Mouse (Mus musculus) lung, postnatal 0 days (tissue): ENCODE data around the gene Stard3nl. TPM values are rescaled to one million over a fixed set of nuclear protein-coding genes. Genes with fewer than 3 reads are reported as not detected.
A peak's percentile ranks its signal among the peaks of the same experiment; 100 is the strongest.

Experiments used
- ATAC-seq: fragments of 200-750 bp; cut with Nextera tagmentation; 2 replicates; pipeline ENCODE4 v1.8.0; 2017; ENCODE audit warnings: moderate library complexity
- DNase-seq: peaks from one replicate; pipeline ENCODE4 v3.0.0-alpha.2; 2016; ENCODE audit warnings: low spot score
- H3K27ac ChIP-seq: fragments of 300-500 bp; sonication (generic); 2 replicates; pipeline ENCODE4 v1.5.1; 2014; ENCODE audit warnings: antibody characterized with exemption, mild to moderate bottlenecking, low read length, mixed read lengths
- H3K27me3 ChIP-seq: fragments of 300-500 bp; sonication (generic); replicated peaks from 2 replicates; pipeline ENCODE4 v1.6.1; 2014; ENCODE audit warnings: low read length, mixed read lengths; ENCODE audit not compliant: insufficient read depth
- H3K36me3 ChIP-seq: fragments of 300-500 bp; sonication (generic); 2 replicates; pipeline ENCODE4 v1.6.1; 2014; ENCODE audit warnings: low read length, mixed read lengths; ENCODE audit not compliant: insufficient read depth
- H3K4me1 ChIP-seq: fragments of 300-500 bp; sonication (generic); 2 replicates; pipeline ENCODE4 v1.6.1; 2014; ENCODE audit warnings: antibody characterized with exemption, low read depth, low read length, mixed read lengths; ENCODE audit not compliant: insufficient read depth
- H3K4me2 ChIP-seq: fragments of 300-500 bp; sonication (generic); replicated peaks from 2 replicates; pipeline ENCODE4 v1.6.1; 2014; ENCODE audit warnings: low read depth, mild to moderate bottlenecking, low read length, moderate library complexity, mixed read lengths
- H3K4me3 ChIP-seq: fragments of 300-500 bp; sonication (generic); 2 replicates; pipeline ENCODE4 v1.5.1; 2014; ENCODE audit warnings: low read depth, low read length
- H3K9ac ChIP-seq: fragments of 300-500 bp; sonication (generic); replicated peaks from 2 replicates; pipeline ENCODE4 v1.6.1; 2014; ENCODE audit warnings: low read depth, mild to moderate bottlenecking
- H3K9me3 ChIP-seq: fragments of 300-500 bp; sonication (generic); 2 replicates; pipeline ENCODE4 v1.6.1; 2016; ENCODE audit warnings: low read length, mixed read lengths
- CTCF ChIP-seq: IDR thresholded peaks from 2 replicates; pipeline ENCODE4 v1.5.1; 2016; ENCODE audit warnings: antibody characterized with exemption, mild to moderate bottlenecking
- EP300 ChIP-seq: IDR thresholded peaks from 2 replicates; pipeline ENCODE4 v1.6.1; 2016; ENCODE audit warnings: antibody characterized with exemption, mild to moderate bottlenecking, control low read depth
- WGBS: fragments of 180-500 bp; shearing (Covaris S2); extraction: QIAGEN DNeasy Blood & Tissue Kit; methylation state at CpG from one replicate; pipeline ENCODE4 v1.1.7; 2014; 5-methylcytosine and 5-hydroxymethylcytosine counted together
- polyA plus RNA-seq: library from polyadenylated mRNA; unstranded; fragments of >200 nt; fragmentation: Nextera tagmentation; extraction: Ambion mirVana; gene quantifications from 2 replicates; pipeline ENCODE4 v1.2.1, GENCODE M21; 2015

The Stard3nl gene
- polyA plus RNA-seq, 1 experiment from 2014 or later = 159 TPM

DNA sequence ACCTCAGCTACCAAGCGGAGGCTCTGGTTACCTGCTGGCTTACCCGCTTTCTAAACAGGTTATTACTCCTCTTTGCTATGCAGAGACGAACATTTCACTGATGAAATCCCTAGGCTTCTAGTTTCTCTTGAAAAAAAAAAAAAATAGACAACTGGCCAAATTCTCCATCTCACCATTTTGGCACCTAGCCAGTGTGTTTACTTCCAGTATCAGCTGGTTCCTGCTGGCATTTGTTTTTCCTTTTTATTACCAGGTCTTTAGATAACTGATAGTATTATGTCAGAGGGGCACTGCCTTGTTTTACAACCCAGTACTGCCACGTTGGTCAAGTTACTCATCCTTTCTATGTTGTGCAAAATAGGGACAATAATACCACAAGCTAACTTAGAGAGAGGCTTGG, 5.3 kb downstream of the Stard3nl start:
- Histone ChIP-seq H3K27me3 (no peaks in the 10 kb centered on the region), H3K9me3 (no peaks in the 10 kb centered on the region), H3K9ac (no peak overlapping the region), H3K27ac (peak overlapping the region; percentile 75), H3K4me1 (peaks cover 23% of the 10 kb centered on the region; the same call in 1 of the 2 replicates), H3K4me3 (no peak overlapping the region), H3K4me2 (peak overlapping the region; percentile 11; the same call in 1 of the 2 replicates), H3K36me3 (no peaks in the 10 kb centered on the region)
- ATAC-seq (no peak), DNase-seq (no peak)
- WGBS = 46% methylated on average over 4 of the region's 4 CpGs
- TF ChIP-seq CTCF (no peak), EP300 (no peak)

DNA sequence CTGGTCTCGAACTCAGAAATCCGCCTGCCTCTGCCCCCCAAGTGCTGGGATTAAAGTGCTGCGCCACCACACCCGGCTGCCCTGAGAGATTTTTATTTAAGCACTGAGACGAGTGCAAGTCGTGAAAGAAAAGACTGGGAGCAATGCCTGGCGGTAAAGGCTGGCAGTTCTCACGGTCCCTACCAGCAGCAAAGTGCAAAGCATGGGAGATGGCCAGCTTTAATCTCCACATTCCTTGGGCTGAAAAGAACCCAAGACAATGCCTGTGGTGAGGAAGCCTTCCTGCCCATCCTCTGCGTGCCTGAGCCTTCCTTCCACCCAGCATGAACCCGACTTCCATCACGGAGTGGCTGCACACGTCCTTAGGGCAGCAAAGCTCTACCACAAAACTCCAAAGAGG, 5.7 kb downstream of the Stard3nl start:
- H3K4me1 ChIP-seq = peaks cover 23% of the 10 kb centered on the region; the same call in 1 of the 2 replicates
- H3K36me3 ChIP-seq = no peaks in the 10 kb centered on the region
- TF ChIP-seq CTCF (no peak), EP300 (no peak)
- peak overlapping the region; percentile 75 for H3K27ac ChIP-seq
- ATAC-seq (peak; percentile 2; the same call in 1 of the 2 replicates), DNase-seq (no peak)
- H3K9ac ChIP-seq = no peak overlapping the region
- no peak overlapping the region for H3K4me3 ChIP-seq
- H3K4me2 ChIP-seq = peak overlapping the region; percentile 11; the same call in 1 of the 2 replicates
- H3K27me3 ChIP-seq = no peaks in the 10 kb centered on the region
- no peaks in the 10 kb centered on the region for H3K9me3 ChIP-seq
- WGBS = 35% methylated on average over 12 of the region's 12 CpGs

DNA sequence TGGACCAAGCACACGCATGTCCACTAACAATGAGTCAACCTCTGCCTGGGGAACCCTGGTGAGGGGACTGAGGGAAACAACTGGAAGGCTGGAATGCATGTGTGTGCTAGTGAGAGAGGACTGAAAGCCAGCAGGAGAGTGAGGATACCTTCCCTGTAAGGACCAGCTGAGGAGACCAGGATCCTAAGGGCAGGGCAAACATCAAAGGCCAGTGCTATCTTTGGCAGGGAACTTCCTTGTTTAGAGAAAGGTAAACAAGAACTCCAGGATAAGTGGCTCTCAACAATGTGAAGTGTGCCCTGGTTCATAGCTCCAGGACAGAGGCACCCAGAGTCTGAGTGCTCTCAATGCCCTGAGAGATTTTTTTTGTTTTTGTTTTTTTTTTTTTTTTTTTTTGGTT, 6.2 kb downstream of the Stard3nl start:
- peak overlapping the region; percentile 75; the same call in 1 of the 2 replicates for H3K27ac ChIP-seq
- H3K9ac ChIP-seq = no peak overlapping the region
- peak; percentile 94 for TF ChIP-seq EP300
- no peak for TF ChIP-seq CTCF
- H3K4me2 ChIP-seq = no peak overlapping the region; the same call in 1 of the 2 replicates
- H3K36me3 ChIP-seq = no peaks in the 10 kb centered on the region
- no peaks in the 10 kb centered on the region for H3K27me3 ChIP-seq
- 28% methylated on average over 1 of the region's 1 CpGs for WGBS
- H3K4me3 ChIP-seq = no peak overlapping the region
- peak; percentile 89 for ATAC-seq
- peaks cover 20% of the 10 kb centered on the region; the same call in 1 of the 2 replicates for H3K4me1 ChIP-seq
- no peaks in the 10 kb centered on the region for H3K9me3 ChIP-seq
- DNase-seq = peak; percentile 90

DNA sequence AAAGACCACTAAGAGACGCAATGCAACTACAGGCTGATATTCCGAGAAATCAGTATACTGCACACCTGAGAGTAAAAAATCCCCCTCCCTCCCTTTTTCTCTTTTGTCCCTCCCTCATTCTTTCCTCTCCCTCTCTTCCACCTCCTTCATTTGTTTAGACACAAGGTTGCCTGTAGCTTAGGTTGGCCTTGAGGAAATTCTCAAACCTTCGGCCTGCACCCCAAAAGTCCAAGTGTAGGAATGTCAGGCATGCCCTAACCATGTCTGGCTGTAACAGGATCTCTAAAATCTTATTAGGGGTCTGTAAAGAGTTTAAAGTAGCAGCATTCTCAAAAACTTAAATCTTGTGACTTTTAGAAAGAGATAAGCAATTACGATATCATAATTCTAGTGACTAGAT, 10.4 kb downstream of the Stard3nl start:
- Histone ChIP-seq H3K4me2 (no peak overlapping the region), H3K27me3 (no peaks in the 10 kb centered on the region), H3K4me1 (peaks cover 4% of the 10 kb centered on the region; the same call in 1 of the 2 replicates), H3K4me3 (no peak overlapping the region), H3K9ac (no peak overlapping the region), H3K36me3 (no peaks in the 10 kb centered on the region), H3K27ac (no peak overlapping the region), H3K9me3 (no peaks in the 10 kb centered on the region)
- DNase-seq (no peak), ATAC-seq (no peak)
- no peak for TF ChIP-seq CTCF
- TF ChIP-seq EP300 = no peak
- 95% methylated on average over 4 of the region's 4 CpGs for WGBS

DNA sequence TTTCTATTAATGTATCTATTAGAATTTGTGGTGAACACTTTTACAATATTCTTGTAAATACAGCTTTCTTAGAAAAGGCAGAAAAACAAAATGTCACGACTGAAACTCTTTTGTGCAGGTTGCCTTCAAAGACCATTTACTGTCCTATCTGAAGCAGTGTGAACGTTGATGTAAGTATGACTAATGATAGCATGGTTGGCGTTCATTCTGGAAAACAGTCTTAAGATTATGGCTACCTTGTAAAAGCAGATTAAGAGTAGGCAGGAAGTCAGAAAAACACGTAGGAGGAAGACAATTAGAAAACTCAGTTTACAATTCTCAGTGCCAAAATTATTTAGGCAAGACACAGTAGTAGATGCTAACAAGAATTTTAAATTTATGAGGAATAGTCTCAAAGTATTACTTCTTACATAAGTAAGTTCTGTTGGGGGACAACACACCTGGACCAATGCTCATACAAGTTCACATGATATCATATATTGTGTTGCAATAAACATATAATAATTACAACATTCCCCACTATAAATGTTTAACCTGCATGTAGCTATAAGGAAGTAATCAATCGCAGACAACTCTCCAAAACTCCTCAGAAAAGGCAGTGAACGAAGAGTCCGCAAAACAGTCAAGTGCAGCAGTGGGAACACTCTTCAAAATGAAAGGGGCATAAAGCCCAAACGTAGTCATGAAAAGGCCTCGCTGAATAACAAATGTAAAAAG, 14.3 kb downstream of the Stard3nl start:
- no peak for ATAC-seq
- Histone ChIP-seq H3K27ac (0 out of 2 replicates have a peak overlapping the region, but pooled peaks have one; percentile 14), H3K9me3 (no peaks in the 10 kb centered on the region), H3K36me3 (no peaks in the 10 kb centered on the region), H3K9ac (no peak overlapping the region), H3K4me1 (no peaks in the 10 kb centered on the region), H3K4me3 (no peak overlapping the region), H3K27me3 (no peaks in the 10 kb centered on the region), H3K4me2 (no peak overlapping the region)
- DNase-seq = no peak
- WGBS = 58% methylated on average over 9 of the region's 9 CpGs
- TF ChIP-seq CTCF = no peak
- TF ChIP-seq EP300 = no peak

DNA sequence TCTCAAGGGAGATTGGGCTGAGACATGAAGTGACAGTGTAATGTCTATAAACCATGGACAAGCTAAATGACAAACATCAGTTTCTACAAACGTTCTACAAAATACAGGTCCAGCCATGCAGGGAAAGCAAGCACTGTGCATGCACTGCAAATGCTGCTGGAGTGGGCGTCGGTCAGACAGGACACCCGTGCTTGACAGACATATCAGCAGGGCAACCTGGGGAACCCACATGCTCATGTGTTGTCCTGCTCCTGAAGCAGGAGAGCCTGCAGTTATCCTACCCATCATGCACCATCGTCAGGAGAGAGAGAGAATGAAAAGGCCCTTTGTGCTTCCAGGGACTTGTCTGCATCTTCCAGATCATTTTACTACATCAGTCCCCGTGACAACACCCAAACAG, 16.3 kb downstream of the Stard3nl start:
- ATAC-seq (no peak), DNase-seq (no peak)
- WGBS = 74% methylated on average over 6 of the region's 6 CpGs
- Histone ChIP-seq H3K9ac (no peak overlapping the region), H3K4me2 (no peak overlapping the region), H3K4me3 (no peak overlapping the region), H3K9me3 (no peaks in the 10 kb centered on the region), H3K27me3 (no peaks in the 10 kb centered on the region), H3K4me1 (no peaks in the 10 kb centered on the region), H3K27ac (no peak overlapping the region), H3K36me3 (no peaks in the 10 kb centered on the region)
- TF ChIP-seq EP300 (no peak), CTCF (no peak)
